In genomic region chr17:27799771-27800584, GRCm38 (mm10) we compare ENCODE assay signal across 7 mouse cellular contexts. TPM values are rescaled to one million over a fixed set of nuclear protein-coding genes. Genes with fewer than 3 reads are reported as not detected.
A peak's percentile ranks its signal among the peaks of the same experiment; 100 is the strongest.
DNase-seq lines count a peak whose midpoint lies in the region; ATAC-seq and TF ChIP-seq lines count a peak whose summit lies in the region.

No protein-coding gene starts in this region.

- no peaks in the 10 kb centered on the region for H3K27me3 ChIP-seq in hindbrain, embryonic 16.5 days (replicated peaks; ENCODE audit: control insufficient read depth, insufficient read depth, low read length)
- H3K27me3 ChIP-seq in liver, embryonic 12.5 days (replicated peaks): no peaks in the 10 kb centered on the region
- no peaks in the 10 kb centered on the region for H3K27me3 ChIP-seq in small intestine, adult 2 months (ENCODE audit: control insufficient read depth, insufficient read depth, low read length)

- DNase-seq in ES-E14 (ENCODE audit: low read depth, low spot score): peak; percentile 56
- no peak for DNase-seq in cerebellum, postnatal 14 days
- no peak for DNase-seq in cerebellum, adult 9-10 months

- no peaks in the 10 kb centered on the region for H3K9me3 ChIP-seq in ES-E14 (ENCODE audit: control insufficient read depth, insufficient read depth, low read depth, low read length)
- H3K9me3 ChIP-seq in hindbrain, embryonic 16.5 days (ENCODE audit: control insufficient read depth, low read length): no peaks in the 10 kb centered on the region
- no peaks in the 10 kb centered on the region; the same call in 1 of the 2 replicates for H3K9me3 ChIP-seq in liver, embryonic 12.5 days (replicated peaks)

- TF ChIP-seq POLR2A in small intestine, adult 2 months (IDR thresholded peaks at IDR 0.05; ENCODE audit: low read depth, low read length): no peak

- H3K27ac ChIP-seq in ES-E14 (ENCODE audit: insufficient read depth, low read depth, low read length, poor library complexity, severe bottlenecking): peak overlapping the region; percentile 77
- peak overlapping the region; percentile 59 for H3K27ac ChIP-seq in brown adipose tissue, adult 24 weeks (replicated peaks; ENCODE audit: low read depth, low read length)
- H3K27ac ChIP-seq in hindbrain, embryonic 16.5 days (ENCODE audit: low read depth, low read length): peak overlapping the region; percentile 19
- peak overlapping the region; percentile 78 for H3K27ac ChIP-seq in liver, embryonic 12.5 days
- peak overlapping the region; percentile 85 for H3K27ac ChIP-seq in small intestine, adult 2 months (ENCODE audit: insufficient read depth, low read depth, low read length)

- WGBS in hindbrain, embryonic 16.5 days: 54% methylated on average over 16 of the region's 16 CpGs
- 24% methylated on average over 16 of the region's 16 CpGs for WGBS in liver, embryonic 12.5 days (ENCODE audit: insufficient replicate concordance)
- 15% methylated on average over 16 of the region's 16 CpGs for WGBS in small intestine, adult 2 months

- peak overlapping the region; percentile 70 for H3K9ac ChIP-seq in ES-E14 (ENCODE audit: insufficient read depth, low read depth, low read length, poor library complexity, severe bottlenecking)
- peak overlapping the region; percentile 7; the same call in 1 of the 2 replicates for H3K9ac ChIP-seq in hindbrain, embryonic 16.5 days (ENCODE audit: low read depth, low read length)
- H3K9ac ChIP-seq in liver, embryonic 12.5 days: no peak overlapping the region

- no peak for ATAC-seq in hindbrain, embryonic 16.5 days
- peak; percentile 67 for ATAC-seq in liver, embryonic 12.5 days

- peak overlapping the region; percentile 4 to 42; a peak in 3 of 4 replicates for H3K4me3 ChIP-seq in ES-E14 (ENCODE audit: insufficient read depth in 1 of 2, low read depth in 1 of 2, low read length in 2 of 2, poor library complexity in 1 of 2, severe bottlenecking in 1 of 2)
- no peak overlapping the region for H3K4me3 ChIP-seq in brown adipose tissue, adult 24 weeks (ENCODE audit: insufficient read depth, low read depth, low read length)
- H3K4me3 ChIP-seq in hindbrain, embryonic 16.5 days (ENCODE audit: low read length): no peak overlapping the region
- no peak overlapping the region for H3K4me3 ChIP-seq in liver, embryonic 12.5 days
- H3K4me3 ChIP-seq in small intestine, adult 2 months (ENCODE audit: low read depth, low read length): no peak overlapping the region

- no peaks in the 10 kb centered on the region; the same call in 1 of the 2 replicates for H3K36me3 ChIP-seq in ES-E14 (ENCODE audit: control insufficient read depth, insufficient read depth, low read length, poor library complexity, severe bottlenecking)
- H3K36me3 ChIP-seq in hindbrain, embryonic 16.5 days (ENCODE audit: control insufficient read depth, insufficient read depth, low read length): no peaks in the 10 kb centered on the region
- H3K36me3 ChIP-seq in liver, embryonic 12.5 days: peaks cover 6% of the 10 kb centered on the region; the same call in 1 of the 2 replicates
- H3K36me3 ChIP-seq in small intestine, adult 2 months (ENCODE audit: control insufficient read depth, insufficient read depth, low read length): no peaks in the 10 kb centered on the region

- in situ Hi-C loops in ES-E14 (cut with MboI; ENCODE audit: low sequenced_read_pairs in 2 of 2, unreplicated experiment in 2 of 2): no loop called here

- TF ChIP-seq CTCF in small intestine, adult 2 months (IDR thresholded peaks at IDR 0.05; ENCODE audit: extremely low read depth, insufficient read length, insufficient replicate concordance, low read depth, low read length): no peak

- no peak overlapping the region for H3K4me2 ChIP-seq in hindbrain, embryonic 16.5 days (ENCODE audit: low read length)
- peak overlapping the region; percentile 30 for H3K4me2 ChIP-seq in liver, embryonic 12.5 days

- peaks cover 8 to 11% of the 10 kb centered on the region in 2 experiments; a peak in 3 of 4 replicates for H3K4me1 ChIP-seq in ES-E14 (ENCODE audit: control insufficient read depth in 2 of 2, insufficient read depth in 2 of 2, low read length in 2 of 2, poor library complexity in 1 of 2)
- H3K4me1 ChIP-seq in brown adipose tissue, adult 24 weeks (ENCODE audit: control insufficient read depth, insufficient read depth, insufficient read length, low read length): peaks cover 45% of the 10 kb centered on the region
- H3K4me1 ChIP-seq in hindbrain, embryonic 16.5 days (ENCODE audit: control insufficient read depth, insufficient read depth, low read depth, low read length): peaks cover 23% of the 10 kb centered on the region
- H3K4me1 ChIP-seq in liver, embryonic 12.5 days: peaks cover 78% of the 10 kb centered on the region
- H3K4me1 ChIP-seq in small intestine, adult 2 months (ENCODE audit: control insufficient read depth, insufficient read depth, insufficient read length, low read length): peaks cover 48% of the 10 kb centered on the region

TF ChIP-seq in ES-E14, 5 proteins besides CTCF, POLR2A, EP300 and RAD21:
- peak; percentile 94 for TF ChIP-seq MAFK (IDR thresholded peaks at IDR 0.05; ENCODE audit: insufficient read depth, low read depth, low read length)
- TF ChIP-seq CHD2 (IDR thresholded peaks at IDR 0.05; ENCODE audit: low read depth, low read length): no peak
- no peak for TF ChIP-seq ZC3H11A (IDR thresholded peaks at IDR 0.05; ENCODE audit: borderline replicate concordance, low read depth, low read length)
- no peak for TF ChIP-seq HCFC1 (IDR thresholded peaks at IDR 0.05; ENCODE audit: borderline replicate concordance, insufficient read depth, low read length)
TF ChIP-seq in ES-E14: peak in this region for 1.

RNA-seq across cellular contexts. Expression of gene D17Wsu92e, which starts 20.5 kb away (rescaled TPM):
- 53.8 and 68.4 TPM in 2 replicates for total RNA-seq in ES-E14 (2012; rRNA removed)
- polyA plus RNA-seq in brown adipose tissue, adult 24 weeks (2012; ENCODE audit: insufficient read depth, insufficient read length, missing spikeins): 62.2 and 89.1 TPM in 2 replicates
- polyA plus RNA-seq in hindbrain, embryonic 16.5 days (2015; fragmentation: Nextera tagmentation; extraction: Ambion mirVana): 9.9 and 10.3 TPM in 2 replicates
- polyA plus RNA-seq in liver, embryonic 12.5 days (2016; fragmentation: Nextera tagmentation; extraction: Ambion mirVana): 17.1 and 19.5 TPM in 2 replicates
- polyA plus RNA-seq in small intestine, adult 2 months (2012; rRNA removed): 45.6 and 89.6 TPM in 2 replicates

RNA-seq across cellular contexts. Expression of gene Snrpc, which starts 38.0 kb away (rescaled TPM):
- total RNA-seq in ES-E14 (2012; rRNA removed): 120 and 185 TPM in 2 replicates
- polyA plus RNA-seq in brown adipose tissue, adult 24 weeks (2012; ENCODE audit: insufficient read depth, insufficient read length, missing spikeins): 50.9 and 79.9 TPM in 2 replicates
- polyA plus RNA-seq in hindbrain, embryonic 16.5 days (2015; fragmentation: Nextera tagmentation; extraction: Ambion mirVana): 198 and 207 TPM in 2 replicates
- polyA plus RNA-seq in liver, embryonic 12.5 days (2016; fragmentation: Nextera tagmentation; extraction: Ambion mirVana): 200 and 212 TPM in 2 replicates
- polyA plus RNA-seq in small intestine, adult 2 months (2012; rRNA removed): 60.8 and 108 TPM in 2 replicates

RNA-seq across cellular contexts. Expression of gene Uhrf1bp1, which starts 56.3 kb away (rescaled TPM):
- 16.5 and 21.4 TPM in 2 replicates for total RNA-seq in ES-E14 (2012; rRNA removed)
- 6.1 and 11.2 TPM in 2 replicates for polyA plus RNA-seq in brown adipose tissue, adult 24 weeks (2012; ENCODE audit: insufficient read depth, insufficient read length, missing spikeins)
- polyA plus RNA-seq in hindbrain, embryonic 16.5 days (2015; fragmentation: Nextera tagmentation; extraction: Ambion mirVana): 5.3 and 6.3 TPM in 2 replicates
- 4.5 and 5.0 TPM in 2 replicates for polyA plus RNA-seq in liver, embryonic 12.5 days (2016; fragmentation: Nextera tagmentation; extraction: Ambion mirVana)
- polyA plus RNA-seq in small intestine, adult 2 months (2012; rRNA removed): 1.8 TPM in 2 replicates

Comparison
In these comparisons a context has a peak if more than half of its experiments do, and no peak if none do; other contexts are left out.
1. H3K27ac ChIP-seq: peak in every context shown above with its lines; median percentile 85 in small intestine, adult 2 months; 78 in liver, embryonic 12.5 days; 77 in ES-E14; 59 in brown adipose tissue, adult 24 weeks; 19 in hindbrain, embryonic 16.5 days.
2. H3K4me3 ChIP-seq: peak in ES-E14 (2 of 2); none in brown adipose tissue, adult 24 weeks (single experiment), hindbrain, embryonic 16.5 days (single experiment), liver, embryonic 12.5 days (single experiment) and small intestine, adult 2 months (single experiment).